Mouse (Mus musculus) forebrain, embryonic 15.5 days (tissue): ENCODE measurements at regions not wholly inside any gene's neighbourhood (a gene's known extent, or its start where the extent isn't known, plus 50 kb on each side); places are given as distances from the start of the nearest gene placed in this dataset.

Experiments used
- ATAC-seq: fragments of 200-750 bp; cut with Nextera tagmentation; replicated peaks from 2 replicates; pipeline ENCODE4 v1.8.0; 2017; ENCODE audit warnings: mild to moderate bottlenecking, moderate TSS enrichment, moderate library complexity
- H3K27ac ChIP-seq: fragments of 300-500 bp; sonication (generic); replicated peaks from 2 replicates; pipeline ENCODE4 v1.5.1; 2015; ENCODE audit warnings: mild to moderate bottlenecking, inconsistent platforms
- H3K27me3 ChIP-seq: fragments of 300-500 bp; sonication (generic); 2 replicates; pipeline ENCODE4 v1.6.1; 2015; ENCODE audit warnings: inconsistent platforms
- H3K36me3 ChIP-seq: fragments of 300-500 bp; sonication (generic); 2 replicates; pipeline ENCODE4 v1.6.1; 2015; ENCODE audit warnings: mild to moderate bottlenecking, inconsistent platforms
- H3K4me1 ChIP-seq: fragments of 300-500 bp; sonication (generic); 2 replicates; pipeline ENCODE4 v1.6.1; 2015; ENCODE audit warnings: inconsistent platforms
- H3K4me2 ChIP-seq: fragments of 300-500 bp; sonication (generic); replicated peaks from 2 replicates; pipeline ENCODE4 v1.6.1; 2015; ENCODE audit warnings: mild to moderate bottlenecking, inconsistent platforms
- H3K4me3 ChIP-seq: fragments of 300-500 bp; sonication (generic); 2 replicates; pipeline ENCODE4 v1.5.1; 2015; ENCODE audit warnings: mild to moderate bottlenecking, inconsistent platforms
- H3K9ac ChIP-seq: fragments of 300-500 bp; sonication (generic); replicated peaks from 2 replicates; pipeline ENCODE4 v1.6.1; 2015; ENCODE audit warnings: mild to moderate bottlenecking, inconsistent platforms
- H3K9me3 ChIP-seq: fragments of 300-500 bp; sonication (generic); 2 replicates; pipeline ENCODE4 v1.6.1; 2016; ENCODE audit warnings: inconsistent platforms
- WGBS: fragments of 180-500 bp; shearing (Covaris S2); methylation state at CpG from one replicate; pipeline ENCODE4 v1.1.7; 2015; ENCODE audit warnings: mixed read lengths; 5-methylcytosine and 5-hydroxymethylcytosine counted together

DNA sequence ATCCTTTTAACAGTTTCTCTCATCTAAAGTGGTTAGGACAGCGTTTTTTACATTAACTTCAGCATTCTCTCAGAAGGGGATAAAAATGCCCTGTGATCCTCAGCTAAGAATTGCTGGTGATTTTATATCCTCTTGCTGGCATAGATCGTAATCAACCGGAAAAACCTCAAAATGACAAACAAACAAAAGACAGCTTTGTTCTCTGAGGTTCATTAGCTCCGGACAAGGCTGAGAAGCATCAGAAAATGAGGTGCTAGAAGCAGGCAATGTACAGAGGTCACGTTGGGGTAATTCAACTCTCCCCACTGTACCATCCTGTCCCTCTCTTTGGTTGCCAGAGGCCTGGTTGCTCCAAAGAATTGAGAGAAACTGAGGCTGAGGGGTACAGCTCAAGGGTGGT lies 120.0 kb upstream of the Astn2 start:
- Histone ChIP-seq H3K9ac (no peak overlapping the region), H3K4me3 (no peak overlapping the region), H3K4me2 (no peak overlapping the region), H3K4me1 (peaks cover 34% of the 10 kb centered on the region), H3K9me3 (no peaks in the 10 kb centered on the region), H3K36me3 (no peaks in the 10 kb centered on the region), H3K27ac (no peak overlapping the region), H3K27me3 (no peaks in the 10 kb centered on the region)
- WGBS = 42% methylated on average over 5 of the region's 5 CpGs
- ATAC-seq = no peak

GRCm38 (mm10) chr4:66523886-66524245 lies 119.5 kb upstream of the Astn2 start:
- Histone ChIP-seq H3K4me1 (peaks cover 34% of the 10 kb centered on the region), H3K4me2 (no peak overlapping the region), H3K9ac (no peak overlapping the region), H3K4me3 (no peak overlapping the region), H3K27ac (peak overlapping the region; percentile 75), H3K36me3 (no peaks in the 10 kb centered on the region), H3K27me3 (no peaks in the 10 kb centered on the region), H3K9me3 (no peaks in the 10 kb centered on the region)
- no peak; the same call in none of the 2 replicates for ATAC-seq
- 40% methylated on average over 2 of the region's 2 CpGs for WGBS

- Histone ChIP-seq H3K4me1 (peaks cover 34% of the 10 kb centered on the region), H3K27ac (peak overlapping the region; percentile 75), H3K9me3 (no peaks in the 10 kb centered on the region), H3K4me2 (no peak overlapping the region), H3K36me3 (no peaks in the 10 kb centered on the region), H3K27me3 (no peaks in the 10 kb centered on the region), H3K9ac (no peak overlapping the region), H3K4me3 (no peak overlapping the region)
- 37% methylated on average over 8 of the region's 8 CpGs for WGBS
- peak; percentile 86 for ATAC-seq
These were observed 119.0 kb upstream of the Astn2 start for GRCm38 (mm10) chr4:66523238-66523885.

GRCm38 (mm10) chr4:66522097-66522809 lies 117.8 kb upstream of the Astn2 start:
- ATAC-seq = peak; percentile 47
- Histone ChIP-seq H3K27me3 (no peaks in the 10 kb centered on the region), H3K27ac (0 out of 2 replicates have a peak overlapping the region, but pooled peaks have one; percentile 28), H3K36me3 (no peaks in the 10 kb centered on the region), H3K4me1 (peaks cover 34% of the 10 kb centered on the region), H3K9me3 (no peaks in the 10 kb centered on the region), H3K4me3 (no peak overlapping the region), H3K4me2 (no peak overlapping the region), H3K9ac (no peak overlapping the region)
- 51% methylated on average over 2 of the region's 2 CpGs for WGBS

- Histone ChIP-seq H3K4me3 (no peak overlapping the region), H3K27me3 (no peaks in the 10 kb centered on the region), H3K9me3 (no peaks in the 10 kb centered on the region), H3K4me2 (no peak overlapping the region), H3K27ac (no peak overlapping the region), H3K9ac (no peak overlapping the region), H3K36me3 (no peaks in the 10 kb centered on the region), H3K4me1 (peaks cover 34% of the 10 kb centered on the region)
- no peak for ATAC-seq
- 68% methylated on average over 3 of the region's 3 CpGs for WGBS
These were observed 116.4 kb upstream of the Astn2 start for GRCm38 (mm10) chr4:66520796-66521195.

GRCm38 (mm10) chr4:66515815-66516214 lies 111.4 kb upstream of the Astn2 start:
- no peaks in the 10 kb centered on the region for H3K27me3 ChIP-seq
- H3K9me3 ChIP-seq = no peaks in the 10 kb centered on the region
- H3K4me2 ChIP-seq = no peak overlapping the region
- WGBS = 51% methylated on average over 1 of the region's 1 CpGs
- 0 out of 2 replicates have a peak, but pooled peaks cover 2% of the 10 kb centered on the region for H3K4me1 ChIP-seq
- no peak overlapping the region for H3K27ac ChIP-seq
- no peaks in the 10 kb centered on the region for H3K36me3 ChIP-seq
- H3K9ac ChIP-seq = no peak overlapping the region
- peak; percentile 60 for ATAC-seq
- no peak overlapping the region for H3K4me3 ChIP-seq

GRCm38 (mm10) chr4:66483496-66483895 lies 79.1 kb upstream of the Astn2 start:
- ATAC-seq = no peak
- Histone ChIP-seq H3K4me3 (no peak overlapping the region), H3K4me2 (no peak overlapping the region), H3K9ac (no peak overlapping the region), H3K9me3 (no peaks in the 10 kb centered on the region), H3K36me3 (no peaks in the 10 kb centered on the region), H3K27me3 (no peaks in the 10 kb centered on the region), H3K27ac (no peak overlapping the region), H3K4me1 (peaks cover 8% of the 10 kb centered on the region; the same call in 1 of the 2 replicates)
- 82% methylated on average over 6 of the region's 6 CpGs for WGBS

- Histone ChIP-seq H3K9me3 (no peaks in the 10 kb centered on the region), H3K9ac (no peak overlapping the region), H3K4me2 (no peak overlapping the region), H3K27me3 (no peaks in the 10 kb centered on the region), H3K4me1 (peaks cover 8% of the 10 kb centered on the region; the same call in 1 of the 2 replicates), H3K36me3 (no peaks in the 10 kb centered on the region), H3K27ac (no peak overlapping the region), H3K4me3 (no peak overlapping the region)
- ATAC-seq = peak; percentile 96
- 36% methylated on average over 2 of the region's 2 CpGs for WGBS
These were observed 78.3 kb upstream of the Astn2 start for GRCm38 (mm10) chr4:66482495-66483291.

- peaks cover 8% of the 10 kb centered on the region; the same call in 1 of the 2 replicates for H3K4me1 ChIP-seq
- H3K27ac ChIP-seq = no peak overlapping the region
- no peaks in the 10 kb centered on the region for H3K9me3 ChIP-seq
- 87% methylated on average over 8 of the region's 8 CpGs for WGBS
- no peak overlapping the region for H3K4me2 ChIP-seq
- no peak for ATAC-seq
- H3K27me3 ChIP-seq = no peaks in the 10 kb centered on the region
- H3K36me3 ChIP-seq = no peaks in the 10 kb centered on the region
- H3K4me3 ChIP-seq = no peak overlapping the region
- no peak overlapping the region for H3K9ac ChIP-seq
These were observed 74.3 kb upstream of the Astn2 start for GRCm38 (mm10) chr4:66478601-66479217.
